Mouse (Mus musculus) left cerebral cortex, adult 8-10 months (tissue): Measurements from ENCODE around the gene Amhr2. TPM values are rescaled to one million over a fixed set of nuclear protein-coding genes. Genes with fewer than 3 reads are reported as not detected.

Experiments
- DNase-seq, 2 experiments: peaks; one replicate each; pipeline ENCODE4 v3.0.0; 2022; ENCODE audit warnings: low spot score in 2 of 2
- total RNA-seq, 4 experiments: library from RNA; stranded (reverse); gene quantifications; 2 replicates each; pipeline ENCODE4 v1.2.4; 2022

Amhr2 gene
- total RNA-seq, 4 experiments from 2014 or later: 0.73 to 2.0 (median 0.92) TPM

DNA sequence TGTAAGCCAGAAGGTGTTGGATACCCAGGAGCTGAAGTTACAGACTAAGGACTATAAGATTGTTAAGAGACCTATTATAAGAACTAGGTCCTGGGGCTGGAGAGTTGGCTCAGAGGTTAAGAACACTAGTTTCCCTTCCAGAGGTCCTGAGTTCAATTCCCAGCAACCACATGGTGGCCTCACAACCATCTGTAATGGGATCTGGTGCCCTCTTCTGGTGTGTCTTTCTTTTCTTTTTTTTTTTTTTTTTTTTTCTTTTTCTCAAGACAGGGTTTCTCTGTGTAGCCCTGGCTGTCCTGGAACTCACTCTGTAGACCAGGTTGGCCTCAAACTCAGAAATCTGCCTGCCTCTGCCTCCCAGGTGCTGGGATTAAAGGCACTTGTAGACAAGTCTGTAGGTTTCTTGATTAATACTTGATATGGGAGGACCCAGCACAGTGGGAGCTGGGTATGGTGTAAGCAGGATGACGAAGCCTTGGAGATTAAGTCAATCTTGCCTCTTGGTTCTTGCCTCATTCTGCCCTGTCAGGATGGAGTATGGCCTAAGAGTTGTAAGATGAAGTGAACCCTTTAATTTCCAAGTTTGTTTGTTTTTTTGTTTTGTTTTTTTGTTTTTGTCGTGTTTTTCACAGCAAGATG is 21.4 kb upstream of the Amhr2 start:
- DNase-seq: no peak

- no peak for DNase-seq
Observed at GRCm38 (mm10) chr15:102424657-102425056, 20.5 kb upstream of the Amhr2 start.

GRCm38 (mm10) chr15:102426963-102427362 is 18.2 kb upstream of the Amhr2 start:
- DNase-seq: no peak

GRCm38 (mm10) chr15:102432046-102432445 is 13.1 kb upstream of the Amhr2 start:
- no peak for DNase-seq

DNA sequence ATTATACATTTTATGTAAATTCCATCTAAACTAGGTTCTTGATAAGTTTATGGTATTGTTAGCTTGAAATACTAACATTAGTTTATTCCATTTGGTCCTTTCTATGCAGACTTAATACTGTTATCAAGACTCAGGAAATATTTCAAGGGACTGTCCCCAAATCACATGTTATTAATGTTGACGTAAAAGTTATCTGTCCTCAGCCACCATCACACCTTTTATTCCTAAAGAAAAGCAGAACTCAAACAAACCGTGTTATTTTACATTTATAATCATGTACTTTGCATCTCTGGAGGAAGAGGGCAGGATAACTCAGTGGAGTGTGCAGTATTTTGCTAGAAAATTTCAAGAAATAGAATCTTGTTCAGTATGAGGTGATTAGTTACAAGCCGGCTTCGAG is 12.0 kb upstream of the Amhr2 start:
- DNase-seq: no peak

DNA sequence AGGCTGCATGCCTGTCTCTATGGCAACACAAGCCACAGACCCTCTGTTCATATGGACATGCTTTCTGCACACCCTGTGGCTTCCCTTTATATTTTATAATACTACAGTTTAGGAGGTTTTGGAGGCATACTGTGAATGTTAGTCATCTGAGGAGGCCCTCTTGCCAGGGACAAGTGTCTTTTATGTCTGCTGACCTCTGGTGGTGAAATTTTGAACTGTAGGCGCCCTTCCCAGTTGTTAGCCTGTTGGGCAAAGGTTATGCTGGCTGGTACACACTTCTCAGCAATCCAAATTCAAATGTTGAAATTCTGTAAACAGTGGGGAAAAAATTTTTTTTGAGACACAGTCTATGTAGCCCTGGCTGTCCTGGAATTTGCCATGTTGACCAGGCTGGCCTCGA is 2.7 kb upstream of the Amhr2 start:
- DNase-seq: peak; percentile 54 to 84

DNA sequence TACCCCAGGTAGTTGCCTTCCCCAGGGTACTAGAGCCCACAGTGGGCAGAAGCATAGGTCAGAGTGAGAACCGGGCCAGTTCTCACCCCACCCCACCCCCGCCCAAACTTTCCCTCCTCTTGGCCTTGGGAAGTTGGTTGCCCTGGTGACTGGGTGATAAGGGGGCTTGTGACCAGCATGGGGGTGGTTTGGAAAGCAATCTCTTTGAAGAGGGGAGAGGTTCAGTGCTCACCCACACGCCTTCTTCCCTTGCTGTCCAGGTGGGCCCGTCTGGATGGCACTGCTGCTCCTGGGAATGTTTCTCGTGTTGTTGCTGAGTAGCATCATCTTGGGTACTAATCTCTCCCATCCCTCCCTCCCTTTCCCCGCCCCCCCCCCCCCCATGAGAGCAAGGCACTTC is 1.3 kb downstream of the Amhr2 start:
- no peak for DNase-seq

- no peak for DNase-seq
Observed at GRCm38 (mm10) chr15:102449366-102449765, 4.2 kb downstream of the Amhr2 start.

DNA sequence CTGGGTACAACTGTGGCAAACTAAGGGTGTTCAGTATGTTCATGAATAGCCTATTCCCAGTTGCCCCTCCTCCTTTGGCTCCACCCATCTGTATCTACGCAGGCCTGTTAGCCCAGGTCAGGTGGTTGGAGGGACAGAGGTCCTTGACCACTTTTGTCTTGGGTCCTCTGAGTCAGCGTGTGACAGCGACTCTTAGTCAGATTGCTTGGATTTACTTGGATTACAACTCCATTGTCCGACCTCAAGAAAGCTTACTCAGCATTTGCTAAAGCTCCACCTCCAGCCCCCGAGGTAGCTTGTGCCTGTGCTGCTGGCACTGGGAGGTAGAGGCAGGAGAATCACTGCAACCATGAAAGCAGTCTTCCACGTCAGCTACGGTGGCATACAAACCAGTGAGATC is 5.8 kb downstream of the Amhr2 start:
- DNase-seq: no peak

- DNase-seq: no peak
Observed at GRCm38 (mm10) chr15:102451666-102452430, 6.7 kb downstream of the Amhr2 start.

- no peak for DNase-seq
Observed at GRCm38 (mm10) chr15:102455993-102456392, 10.8 kb downstream of the Amhr2 start.

- DNase-seq: no peak
Observed at GRCm38 (mm10) chr15:102458050-102458736, 13.0 kb downstream of the Amhr2 start.

GRCm38 (mm10) chr15:102458904-102459317 is 13.7 kb downstream of the Amhr2 start, which contains the start of gene Prr13:
Gene Prr13 (plus strand): TSS chr15:102459028.
- DNase-seq: peak; percentile 71 to 94

- DNase-seq: no peak
Observed at GRCm38 (mm10) chr15:102459381-102459780, 14.2 kb downstream of the Amhr2 start.

DNA sequence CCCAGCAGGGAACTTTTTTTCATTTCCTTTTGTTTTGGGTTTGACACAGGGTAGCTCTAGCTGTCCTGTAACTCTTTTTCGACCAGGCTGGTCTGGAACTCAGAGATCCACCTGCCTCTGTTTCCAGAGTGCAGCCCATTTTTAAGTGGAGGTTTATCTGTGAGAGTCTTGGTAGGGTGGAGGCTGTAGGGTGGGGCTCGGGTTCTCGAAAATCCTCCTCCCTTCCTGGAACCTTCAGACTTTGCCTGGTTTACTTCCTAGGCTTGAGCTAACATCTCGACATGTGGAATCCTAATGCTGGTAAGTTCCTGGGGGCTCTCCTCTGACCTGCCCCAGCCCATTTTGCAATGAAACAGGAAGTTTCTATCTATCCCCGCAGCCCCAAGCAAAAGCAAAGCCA is 14.7 kb downstream of the Amhr2 start:
- no peak for DNase-seq

GRCm38 (mm10) chr15:102460409-102460808 is 15.2 kb downstream of the Amhr2 start:
- no peak for DNase-seq

DNA sequence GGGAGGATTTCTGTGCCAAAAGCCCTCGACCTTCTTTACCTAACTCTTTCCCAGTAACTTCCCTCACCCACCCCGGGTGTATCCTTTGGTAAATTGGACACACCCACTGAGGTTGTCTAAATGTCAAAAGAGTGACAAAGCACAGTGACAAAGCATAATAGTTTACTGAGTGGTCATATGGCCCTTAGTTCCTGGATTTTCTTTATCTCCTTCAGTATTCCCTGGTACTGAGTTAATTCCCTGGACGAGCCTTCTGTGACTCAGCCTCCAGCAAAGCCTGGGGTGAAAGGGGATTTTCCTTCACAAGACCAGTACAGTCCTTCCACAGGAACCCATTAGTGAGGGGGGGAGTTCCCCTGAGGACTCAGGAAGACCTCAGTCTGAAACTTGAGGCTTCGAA is 15.8 kb downstream of the Amhr2 start:
- no peak for DNase-seq

DNA sequence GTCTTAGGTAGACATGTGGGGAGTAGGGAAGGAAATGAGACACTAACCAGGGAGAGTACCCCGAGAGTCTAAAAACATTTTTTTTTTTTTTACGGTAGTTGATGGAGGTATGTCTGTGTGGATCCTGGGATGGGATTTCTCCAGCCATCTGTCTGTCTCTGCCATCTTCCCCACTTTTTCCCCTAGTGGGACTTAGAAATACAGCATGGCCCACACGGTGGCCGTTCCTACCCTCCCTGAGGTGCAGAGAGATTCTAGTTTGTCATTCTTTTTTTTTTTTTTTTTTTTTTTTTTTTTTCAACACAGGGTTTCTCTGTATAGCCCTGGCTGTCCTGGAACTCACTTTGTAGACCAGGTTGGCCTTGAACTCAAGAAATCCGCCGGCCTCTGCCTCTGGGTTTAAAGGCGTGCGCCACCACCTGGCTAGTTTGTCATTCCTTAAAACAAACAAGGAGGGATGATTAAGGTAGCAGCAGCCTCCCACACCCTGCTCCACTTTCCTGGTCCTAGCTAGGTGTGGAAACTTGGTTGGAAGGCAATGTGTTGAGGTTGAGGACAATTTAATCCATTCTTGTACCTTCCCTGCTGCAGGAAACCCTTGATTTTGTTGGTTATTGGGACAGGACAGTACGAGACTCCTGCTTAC is 16.4 kb downstream of the Amhr2 start:
- DNase-seq: no peak

DNA sequence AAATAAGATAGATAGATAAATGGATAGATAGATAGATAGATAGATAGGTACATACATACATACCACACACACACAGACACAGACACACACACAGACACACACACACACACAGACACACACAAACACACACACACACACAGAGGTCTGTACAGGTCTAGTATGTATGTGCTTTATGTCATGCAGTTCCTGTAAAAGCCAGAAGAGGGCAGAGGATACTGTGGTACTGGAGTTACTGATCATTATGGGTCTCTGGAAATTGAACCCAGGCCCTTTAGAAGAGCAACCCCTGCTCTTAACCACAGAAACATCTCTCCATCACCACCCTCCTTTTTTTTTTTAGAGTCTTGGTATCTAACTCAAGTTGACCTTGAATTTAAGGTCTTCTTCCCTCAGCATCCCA is 18.5 kb downstream of the Amhr2 start:
- no peak for DNase-seq

DNA sequence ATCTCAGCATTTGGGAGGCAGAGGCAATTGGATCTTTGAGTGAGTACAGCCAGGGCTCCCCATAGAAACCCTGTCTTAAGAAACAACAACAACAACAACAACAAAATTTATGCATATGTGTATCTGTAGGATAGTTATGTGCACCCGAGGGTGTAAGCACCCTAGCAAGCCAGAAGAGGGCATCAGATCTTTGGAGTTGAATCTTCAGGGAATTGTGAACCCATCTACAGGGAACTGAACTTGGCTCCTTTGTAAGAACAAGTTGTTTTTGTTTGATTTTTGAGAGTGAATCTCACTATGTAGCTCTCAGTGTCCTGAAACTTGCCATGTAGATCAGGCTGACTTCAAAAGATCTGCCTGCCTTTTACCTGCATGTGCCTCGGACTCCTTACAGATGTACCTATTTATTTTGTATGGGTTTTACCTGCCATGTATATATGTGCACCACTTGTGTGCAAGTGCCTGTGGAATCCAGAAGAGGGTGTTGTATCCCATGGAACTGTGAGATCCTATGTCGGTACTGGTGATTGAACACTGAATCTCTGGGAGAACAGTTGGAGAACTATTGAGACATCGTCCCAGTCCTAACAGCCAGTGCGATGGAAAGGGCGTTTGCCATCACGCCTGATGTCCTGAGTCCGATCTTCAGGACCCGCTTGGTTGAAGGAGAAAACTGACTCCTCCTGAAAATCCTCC is 23.7 kb downstream of the Amhr2 start:
- no peak for DNase-seq

DNA sequence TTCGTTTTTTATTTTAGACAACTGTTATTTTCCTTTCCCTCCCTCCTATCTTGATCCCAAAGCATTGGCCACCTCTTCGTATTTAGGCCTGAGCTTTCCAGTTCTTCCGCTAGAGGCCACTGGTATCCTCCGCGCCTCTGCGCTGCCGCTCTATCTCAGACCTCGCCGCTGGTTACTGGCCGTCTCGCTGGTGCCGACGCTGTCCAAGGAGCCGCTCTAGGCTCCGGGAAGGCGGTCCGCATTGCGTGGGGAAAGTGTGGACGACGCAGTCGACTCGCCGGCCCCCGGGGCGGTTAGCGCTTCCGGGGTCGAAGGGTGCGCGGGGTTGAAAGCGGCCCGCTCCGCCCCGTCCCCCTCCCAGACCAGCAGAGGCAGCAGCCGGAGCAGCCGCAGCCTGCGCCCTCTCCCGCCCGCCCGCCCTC is 25.0 kb downstream of the Amhr2 start, which contains the start of gene Pcbp2:
Gene Pcbp2 (plus strand): TSS at position 357 of the 422 bp plus-strand sequence.
- peak; percentile 80 to 96 for DNase-seq
